Mouse (Mus musculus): ENCODE measurements at regions not wholly inside any gene's neighbourhood (a gene's known extent, or its start where the extent isn't known, plus 50 kb on each side); places are given as distances from the start of the nearest gene placed in this dataset.
A peak's percentile ranks its signal among the peaks of the same experiment; 100 is the strongest.
"Not testable (repeated sequence)": the region's sequence is repeated elsewhere in the genome, so short reads cannot be mapped to it uniquely, and the experiment has no call there.

DNA sequence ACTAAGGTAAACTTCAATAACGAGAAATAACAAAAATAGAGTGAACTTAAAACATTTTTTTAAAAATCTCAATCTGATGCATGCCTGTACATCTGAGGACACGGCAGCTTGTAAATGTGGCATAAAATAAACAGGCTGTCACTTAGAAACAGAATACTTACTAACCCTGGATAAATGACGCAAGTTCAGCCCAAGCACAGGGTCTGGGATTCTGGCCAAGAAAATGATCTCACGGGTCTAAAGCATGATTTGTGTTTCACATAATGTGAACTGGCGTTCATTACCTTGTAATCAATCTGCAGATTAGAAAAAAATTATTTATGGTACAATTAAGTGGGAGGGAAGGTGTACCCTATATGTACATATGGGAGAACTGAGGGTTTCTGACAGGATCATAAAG lies 512.1 kb upstream of the Vrk2 start:
- no peak for ATAC-seq (replicated peaks; ENCODE audit: insufficient number of reproducible peaks, low FRiP score, low TSS enrichment, poor library complexity, severe bottlenecking)

DNA sequence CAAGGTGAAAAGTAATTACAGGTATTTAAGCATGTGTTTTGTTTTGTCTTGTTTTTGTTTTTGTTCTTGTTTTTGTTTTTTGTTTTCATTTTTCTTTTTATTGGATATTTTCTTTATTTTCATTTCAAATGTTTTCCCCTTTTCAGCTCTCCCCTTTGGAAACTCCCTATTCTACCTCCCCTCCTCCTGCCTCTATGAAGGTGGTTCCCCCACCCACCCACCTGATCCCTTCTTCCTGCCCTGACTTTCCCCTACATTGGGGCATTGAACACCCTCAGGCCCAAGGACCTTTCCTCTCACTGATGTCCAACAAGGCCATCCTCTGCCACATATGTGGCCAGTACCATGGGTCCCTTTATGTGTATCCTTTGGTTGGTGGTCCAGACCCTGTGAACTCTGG lies 509.1 kb upstream of the Vrk2 start:
- no peak for ATAC-seq (replicated peaks; ENCODE audit: insufficient number of reproducible peaks, low FRiP score, low TSS enrichment, poor library complexity, severe bottlenecking)

DNA sequence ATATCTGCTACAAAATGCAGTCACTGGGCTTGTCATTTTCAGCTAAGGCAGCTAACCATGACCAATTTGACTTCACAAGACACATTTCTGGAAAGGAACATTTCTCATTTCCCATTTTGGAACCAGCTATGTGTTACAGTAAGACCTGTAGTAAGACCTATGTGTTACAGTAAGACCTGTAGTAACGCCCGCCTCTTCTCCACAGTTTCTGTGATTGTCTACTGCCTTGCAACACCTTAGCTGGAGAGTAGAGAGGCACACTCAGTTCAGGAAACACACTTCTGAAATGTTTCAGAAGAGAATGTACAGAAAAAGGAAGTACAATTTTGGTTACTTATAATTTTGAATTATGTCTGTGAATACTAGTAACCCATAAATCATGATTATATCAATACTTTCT lies 508.2 kb upstream of the Vrk2 start:
- no peak for ATAC-seq (replicated peaks; ENCODE audit: insufficient number of reproducible peaks, low FRiP score, low TSS enrichment, poor library complexity, severe bottlenecking)

DNA sequence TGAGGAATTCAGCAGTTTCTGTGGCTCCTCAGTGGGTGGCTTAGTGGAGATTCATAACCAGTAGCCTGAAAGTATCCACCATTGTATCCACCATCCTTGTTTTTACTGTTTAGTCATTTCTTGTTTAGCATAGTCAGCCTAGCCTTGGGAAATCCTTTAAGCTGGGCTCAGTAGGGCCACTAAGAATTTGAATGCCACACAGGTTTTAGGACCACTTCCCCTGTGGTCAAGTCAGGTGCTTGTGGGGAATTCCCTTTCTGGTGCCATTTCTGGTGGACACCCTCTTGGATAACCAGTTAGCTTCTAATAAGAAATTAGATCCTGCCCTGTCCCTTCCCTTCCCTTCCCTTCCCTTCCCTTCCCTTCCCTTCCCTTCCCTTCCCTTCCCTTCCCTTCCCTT lies 502.8 kb upstream of the Vrk2 start:
- no peak for ATAC-seq (replicated peaks; ENCODE audit: insufficient number of reproducible peaks, low FRiP score, low TSS enrichment, poor library complexity, severe bottlenecking)

DNA sequence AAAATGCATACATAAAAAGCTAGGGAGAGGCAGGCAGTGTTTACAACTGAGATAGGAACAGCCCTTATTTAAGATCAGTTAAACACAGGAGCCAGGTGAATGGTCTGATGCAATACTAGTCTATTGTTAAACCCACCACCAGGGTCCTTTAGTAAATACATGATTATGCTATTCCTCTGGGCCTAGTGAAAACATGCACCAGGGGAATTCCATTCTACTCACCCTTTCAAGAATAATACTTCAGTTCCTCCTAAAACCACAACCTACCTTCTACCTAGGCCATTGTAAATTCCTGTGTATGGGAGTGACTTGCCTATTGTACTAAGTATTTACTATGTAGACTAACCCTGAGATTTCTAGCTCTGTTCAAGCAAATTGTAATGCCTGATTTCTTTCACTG lies 501.7 kb upstream of the Vrk2 start:
- ATAC-seq (replicated peaks; ENCODE audit: insufficient number of reproducible peaks, low FRiP score, low TSS enrichment, poor library complexity, severe bottlenecking): not testable (repeated sequence)

DNA sequence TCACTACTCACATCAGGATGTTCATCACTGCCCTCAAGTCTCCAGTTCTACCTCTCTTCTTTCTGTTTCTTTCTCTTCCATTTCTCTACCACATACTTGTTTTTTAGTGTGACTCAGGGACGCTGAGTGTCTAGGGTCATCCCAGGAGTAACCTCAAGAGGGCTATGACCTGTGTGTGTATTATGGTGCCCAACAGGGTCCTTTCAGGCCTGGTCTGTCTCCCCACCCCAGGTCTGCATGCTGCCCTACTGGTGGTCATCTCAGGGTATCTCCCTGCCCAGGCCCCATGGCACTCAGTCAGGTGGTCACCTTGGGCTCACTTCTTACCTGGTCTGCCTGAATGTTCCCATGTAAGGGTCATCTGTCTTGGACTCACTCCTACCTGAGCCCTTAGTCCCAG lies 492.7 kb upstream of the Vrk2 start:
- ATAC-seq (replicated peaks; ENCODE audit: insufficient number of reproducible peaks, low FRiP score, low TSS enrichment, poor library complexity, severe bottlenecking): peak; percentile 31; the same call in 1 of the 2 replicates

DNA sequence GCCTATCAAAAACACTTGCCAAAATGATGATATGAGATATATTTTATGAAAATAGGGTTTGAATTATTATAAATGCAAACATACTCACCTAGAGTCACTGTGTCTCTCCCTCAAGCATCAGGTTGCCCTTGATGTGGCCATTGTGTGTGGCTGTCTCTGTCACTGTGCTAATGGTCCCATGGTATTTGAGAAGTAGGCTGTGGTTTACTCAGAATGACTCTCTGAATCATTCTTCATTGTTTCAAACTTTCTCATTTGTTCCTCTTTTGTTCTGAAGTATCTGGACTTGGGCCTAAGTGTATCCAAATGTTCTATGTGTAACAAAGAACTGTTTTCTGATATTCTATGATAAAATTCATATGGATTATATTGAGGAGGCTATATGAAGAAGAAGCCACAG lies 487.4 kb upstream of the Vrk2 start:
- ATAC-seq (replicated peaks; ENCODE audit: insufficient number of reproducible peaks, low FRiP score, low TSS enrichment, poor library complexity, severe bottlenecking): no peak

DNA sequence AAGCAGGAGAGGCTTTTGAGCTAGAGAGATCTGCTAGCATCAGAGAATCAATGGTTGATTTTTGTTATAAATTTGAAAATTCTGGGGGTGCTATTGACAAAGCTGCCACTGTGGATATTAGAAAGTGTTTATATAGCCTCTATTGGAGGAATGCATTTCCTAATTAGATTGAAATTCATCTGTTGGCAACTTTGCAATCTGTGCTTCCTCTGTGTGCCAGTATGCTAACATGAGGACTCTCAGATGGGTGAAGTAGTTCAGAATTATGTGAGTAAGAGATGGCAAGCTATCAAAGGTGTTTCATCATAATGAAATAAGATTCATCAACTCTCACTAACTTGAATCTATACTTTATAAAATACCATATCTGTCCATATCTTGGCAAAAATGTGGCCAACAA lies 476.6 kb upstream of the Vrk2 start:
- ATAC-seq (replicated peaks; ENCODE audit: insufficient number of reproducible peaks, low FRiP score, low TSS enrichment, poor library complexity, severe bottlenecking): no peak

DNA sequence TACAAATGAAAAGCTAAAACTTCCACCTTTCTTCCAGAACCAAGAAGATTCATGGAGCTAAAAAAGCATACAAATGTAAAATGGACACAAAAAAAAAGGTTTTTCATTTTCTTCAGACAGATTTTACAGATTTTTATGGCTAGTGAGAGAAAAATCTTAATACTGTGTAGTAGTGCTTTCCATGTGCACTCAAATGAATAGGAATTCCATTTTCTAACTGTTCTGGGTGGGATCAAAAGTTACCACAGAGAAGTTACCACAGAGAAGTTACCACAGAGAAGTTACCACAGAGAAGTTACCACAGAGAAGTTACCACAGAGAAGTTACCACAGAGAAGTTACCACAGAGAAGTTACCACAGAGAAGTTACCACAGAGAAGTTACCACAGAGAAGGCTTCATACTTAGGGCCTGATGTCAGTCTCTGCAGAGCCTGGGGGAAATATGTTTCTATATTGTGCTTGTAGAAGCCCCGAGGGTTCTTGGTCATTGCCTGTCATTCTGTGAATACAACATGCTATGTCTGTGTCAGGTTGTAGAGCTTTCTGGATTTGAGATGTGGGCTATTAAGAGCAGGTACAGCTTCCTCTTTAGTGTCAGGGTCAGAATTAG lies 433.5 kb upstream of the Vrk2 start:
- peak; percentile 63; the same call in 1 of the 2 replicates for ATAC-seq (replicated peaks; ENCODE audit: insufficient number of reproducible peaks, low FRiP score, low TSS enrichment, poor library complexity, severe bottlenecking)

DNA sequence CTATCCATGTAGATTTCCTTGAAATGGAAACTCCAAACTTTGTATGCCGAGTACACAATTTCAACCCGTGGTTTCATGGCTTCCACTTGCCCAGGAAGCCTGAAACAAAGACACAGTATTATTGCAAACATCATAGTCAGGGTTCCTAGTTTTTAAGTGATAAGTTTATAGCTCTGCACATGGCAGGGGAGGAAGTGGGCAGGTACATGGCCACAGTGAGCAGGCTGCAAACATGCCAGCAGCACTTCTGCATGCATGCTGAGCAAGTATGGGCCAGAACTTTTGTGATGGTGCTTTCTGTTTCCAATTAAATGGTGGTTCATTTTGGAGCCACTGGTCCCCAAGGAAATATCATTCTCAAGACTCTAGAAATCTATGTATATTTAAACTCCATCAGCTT lies 431.7 kb upstream of the Vrk2 start:
- ATAC-seq (replicated peaks; ENCODE audit: insufficient number of reproducible peaks, low FRiP score, low TSS enrichment, poor library complexity, severe bottlenecking): no peak

DNA sequence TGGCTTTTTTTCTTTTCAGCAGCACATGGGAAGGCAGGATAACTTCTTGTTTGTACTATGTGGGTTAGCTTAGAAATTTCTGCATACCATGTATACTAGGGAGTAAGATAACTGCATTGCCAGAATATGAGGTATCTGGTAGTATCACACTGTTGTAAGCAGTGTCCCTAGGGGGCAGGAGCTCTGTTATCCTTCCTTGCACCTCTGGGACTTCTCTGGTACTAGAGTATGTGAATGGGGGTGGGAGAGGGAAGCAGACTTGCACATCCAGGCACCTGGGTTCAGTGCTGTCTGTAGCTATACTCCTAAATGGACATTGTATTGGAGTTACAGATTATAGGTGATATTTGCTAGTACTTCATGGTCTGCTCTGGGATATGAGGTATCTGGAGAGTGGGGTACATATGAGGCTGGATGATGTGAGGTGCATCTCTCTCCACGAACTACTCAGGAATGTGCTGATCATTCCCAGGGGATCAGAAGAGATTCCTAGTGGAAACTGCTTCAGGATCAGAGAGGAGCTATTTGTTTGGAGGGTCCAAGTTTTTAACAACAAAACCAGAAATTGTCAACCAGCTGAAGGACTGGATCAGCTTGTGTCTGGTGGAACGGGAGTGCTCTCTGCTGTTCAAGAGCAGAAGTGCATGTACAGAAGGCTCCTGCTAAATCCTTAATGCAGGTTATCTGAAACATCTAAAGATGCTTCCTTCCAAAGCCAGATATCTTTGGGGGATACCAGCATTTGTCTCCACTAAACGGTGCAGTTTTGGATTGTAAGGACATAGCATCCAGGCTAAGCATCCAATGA lies 402.7 kb upstream of the Vrk2 start:
- ATAC-seq (replicated peaks; ENCODE audit: insufficient number of reproducible peaks, low FRiP score, low TSS enrichment, poor library complexity, severe bottlenecking): no peak

DNA sequence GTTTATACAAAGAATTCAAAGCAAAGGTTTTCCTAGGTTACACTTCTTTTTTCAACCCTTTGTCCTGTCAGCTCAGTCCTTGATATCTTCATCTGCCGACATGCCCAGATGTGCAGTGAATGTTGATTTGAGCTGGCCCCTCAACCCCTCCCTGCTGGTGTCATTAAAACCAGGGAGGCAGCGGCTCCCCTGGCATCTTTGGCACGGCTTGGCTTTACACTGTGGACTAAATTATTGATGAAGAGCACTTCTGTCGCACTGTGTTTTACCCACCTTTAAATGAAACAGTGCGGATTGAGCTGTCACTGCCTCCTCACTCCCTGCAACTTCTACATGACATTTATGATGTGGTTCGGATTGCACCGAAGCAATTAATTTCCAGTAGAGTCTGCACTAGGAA lies 387.4 kb upstream of the Vrk2 start:
- no peak for ATAC-seq (replicated peaks; ENCODE audit: insufficient number of reproducible peaks, low FRiP score, low TSS enrichment, poor library complexity, severe bottlenecking)

DNA sequence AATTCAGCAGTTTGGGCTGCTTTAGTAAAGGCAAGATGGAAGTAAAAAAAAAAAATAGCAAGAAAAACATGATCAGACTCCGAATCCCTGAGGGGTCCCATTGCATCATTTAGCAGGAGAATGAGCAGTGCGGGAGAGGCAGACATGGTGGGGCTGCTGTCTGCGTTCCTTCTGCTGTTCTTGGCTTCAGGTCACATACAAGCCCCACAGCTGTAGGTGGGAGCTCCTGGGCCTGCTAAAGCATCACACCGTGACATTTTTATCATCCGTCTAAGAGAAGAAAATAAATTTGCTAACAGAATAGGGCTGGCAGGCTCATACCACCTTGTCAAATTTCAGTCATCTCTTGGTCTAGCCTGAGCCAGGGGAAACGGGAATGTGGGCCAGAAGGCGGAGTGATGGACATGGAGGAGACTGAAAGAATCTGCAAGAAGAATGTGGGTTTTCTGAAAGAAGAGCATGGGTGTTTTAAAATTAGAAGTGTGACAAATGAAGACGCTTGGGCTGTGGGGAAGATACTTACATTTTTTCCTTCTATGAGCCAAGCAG lies 378.8 kb upstream of the Vrk2 start:
- no peak for ATAC-seq (replicated peaks; ENCODE audit: insufficient number of reproducible peaks, low FRiP score, low TSS enrichment, poor library complexity, severe bottlenecking)

DNA sequence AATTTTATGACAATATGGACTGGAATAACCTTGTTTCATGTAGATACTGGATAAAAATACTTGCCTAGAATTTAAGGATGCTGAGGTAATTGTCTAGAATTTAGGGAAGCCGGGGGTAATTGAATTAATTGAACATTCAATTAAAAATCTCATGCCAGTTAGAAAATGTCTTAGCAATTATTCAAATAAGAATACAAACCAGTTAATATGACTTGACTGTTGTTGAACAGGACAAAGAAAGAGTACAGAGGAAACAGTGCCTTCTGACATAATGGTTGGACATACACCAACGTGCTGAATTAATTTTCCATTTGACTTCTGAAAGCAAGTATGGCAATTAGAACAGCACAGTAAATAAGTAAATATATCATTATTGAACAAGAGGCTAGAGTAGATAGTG lies 377.4 kb upstream of the Vrk2 start:
- ATAC-seq (replicated peaks; ENCODE audit: insufficient number of reproducible peaks, low FRiP score, low TSS enrichment, poor library complexity, severe bottlenecking): no peak

DNA sequence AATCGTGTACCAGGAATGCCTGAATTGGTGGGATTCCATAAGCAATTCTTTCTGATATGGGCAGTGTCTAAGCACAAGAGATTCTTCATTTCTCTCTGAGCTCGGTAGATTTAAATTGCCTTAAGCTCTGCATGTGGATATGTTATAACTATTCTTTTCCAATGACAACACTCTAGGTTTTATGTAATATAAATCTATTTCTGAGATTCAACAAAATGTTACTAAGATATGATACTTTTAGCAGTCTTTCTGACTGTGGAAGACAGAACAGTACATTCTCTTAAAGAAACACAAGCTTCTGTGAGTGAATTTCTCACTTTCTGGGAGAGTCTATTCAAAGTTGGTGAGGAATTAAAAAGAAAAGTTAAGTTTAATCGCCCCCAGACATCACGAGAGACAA lies 373.6 kb upstream of the Vrk2 start:
- no peak for ATAC-seq (replicated peaks; ENCODE audit: insufficient number of reproducible peaks, low FRiP score, low TSS enrichment, poor library complexity, severe bottlenecking)

DNA sequence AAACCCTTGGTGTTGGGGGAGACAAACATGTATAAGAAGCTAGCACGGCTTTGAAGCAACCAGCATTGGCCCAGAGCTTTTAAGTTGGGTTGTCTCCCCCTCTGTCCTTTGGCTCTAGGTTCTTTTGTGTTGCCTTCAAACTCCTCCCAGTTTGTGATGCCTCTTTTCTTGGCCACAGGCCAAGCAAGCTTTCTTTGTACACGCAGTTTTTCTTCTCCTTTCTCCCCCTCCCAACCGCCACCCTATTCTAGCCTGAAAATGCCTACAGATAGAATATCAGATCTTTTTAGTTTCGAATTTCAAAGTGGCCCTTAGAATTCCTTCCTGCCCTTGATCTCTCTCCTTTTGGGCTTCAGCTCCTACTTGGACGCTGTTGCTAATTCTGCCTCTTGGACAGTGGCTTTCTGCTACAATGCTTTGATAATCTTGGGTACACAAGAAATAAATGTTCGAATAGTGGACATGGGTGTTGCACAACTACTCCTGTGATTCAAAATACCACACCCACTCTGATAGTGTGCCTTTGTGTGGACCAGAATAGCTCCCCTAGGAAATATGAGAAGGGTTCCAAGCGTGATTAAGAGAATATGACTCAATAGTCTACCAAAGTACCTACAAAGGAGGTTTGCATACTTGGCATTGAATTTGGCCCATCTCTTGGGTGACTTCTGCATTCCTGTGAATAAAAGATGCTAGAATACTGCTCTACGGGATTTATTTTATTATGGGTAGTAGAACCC lies 369.3 kb upstream of the Vrk2 start:
- no peak for ATAC-seq (replicated peaks; ENCODE audit: insufficient number of reproducible peaks, low FRiP score, low TSS enrichment, poor library complexity, severe bottlenecking)

DNA sequence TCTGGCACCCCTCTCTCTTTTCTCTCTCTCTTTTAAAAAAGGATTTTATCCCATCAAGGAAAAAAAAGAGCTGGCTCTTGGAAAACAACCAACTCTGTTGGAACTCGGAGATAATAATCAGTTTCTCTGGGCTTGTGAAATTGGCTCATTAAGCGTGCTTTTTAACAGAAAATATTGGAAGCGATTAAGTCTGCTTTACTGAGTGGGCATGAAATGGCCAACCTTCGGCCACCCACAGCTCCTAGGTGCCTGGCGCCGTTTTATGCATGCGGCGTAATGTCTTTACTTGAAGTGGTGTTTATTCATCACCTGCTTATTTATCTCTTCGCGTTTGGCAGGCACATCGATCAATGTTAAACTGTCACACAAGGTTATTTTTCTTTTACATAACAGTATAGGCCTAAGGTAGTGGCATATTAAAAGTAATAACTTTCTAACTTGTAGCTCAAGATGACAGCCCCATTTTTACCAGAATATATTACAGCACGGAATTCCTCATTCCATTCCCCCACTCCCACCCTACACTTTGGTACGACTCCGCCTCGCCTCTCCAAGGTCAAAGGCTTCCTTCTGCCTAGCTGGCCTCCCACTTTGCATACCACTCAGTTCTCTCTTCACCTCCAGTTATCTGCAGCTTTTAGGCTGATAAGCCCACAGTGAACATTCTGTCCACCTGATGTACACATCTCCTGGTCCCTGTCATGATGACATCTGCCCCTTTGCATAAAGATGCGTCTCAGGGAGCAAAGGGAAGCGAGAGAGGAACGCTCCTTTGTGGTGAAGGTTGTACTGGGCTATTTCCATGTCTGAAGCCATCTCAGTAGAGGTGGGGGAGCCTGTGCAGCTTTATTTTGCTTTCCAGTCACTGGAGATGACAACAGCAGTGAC lies 368.5 kb upstream of the Vrk2 start:
- ATAC-seq (replicated peaks; ENCODE audit: insufficient number of reproducible peaks, low FRiP score, low TSS enrichment, poor library complexity, severe bottlenecking): no peak

DNA sequence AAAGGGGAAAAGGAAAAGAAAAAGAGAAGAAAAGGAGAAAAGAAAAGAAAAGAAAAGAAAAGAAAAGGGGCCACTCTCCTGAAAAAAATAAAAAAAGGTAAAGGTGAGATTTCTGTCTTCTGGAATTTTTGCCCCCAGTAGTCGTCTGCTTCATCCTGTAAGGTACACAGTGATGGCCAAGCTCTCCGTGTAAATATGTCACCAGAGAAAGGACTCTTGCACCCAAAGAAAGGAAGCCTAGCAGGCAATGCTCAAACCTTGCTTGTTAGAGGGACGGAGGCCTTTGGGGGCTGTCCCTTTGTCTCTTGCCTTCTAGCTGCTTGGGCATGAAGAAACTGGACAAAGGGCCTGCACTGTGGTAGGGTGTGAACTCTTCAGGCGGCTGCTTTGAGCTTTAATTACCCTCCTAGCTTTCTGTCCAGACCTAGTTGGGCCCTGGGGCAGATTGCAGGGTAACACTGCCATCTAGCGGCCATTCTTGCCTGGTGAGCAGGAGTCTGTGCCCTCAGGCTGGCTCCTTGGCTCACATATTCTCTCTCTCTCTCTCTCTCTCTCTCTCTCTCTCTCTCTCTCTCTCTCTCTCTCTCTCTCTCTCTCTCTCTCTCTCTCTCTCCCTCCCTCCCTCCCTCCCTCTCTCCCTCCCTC lies 367.7 kb upstream of the Vrk2 start:
- peak; percentile 92 for ATAC-seq (replicated peaks; ENCODE audit: insufficient number of reproducible peaks, low FRiP score, low TSS enrichment, poor library complexity, severe bottlenecking)

Data from monocyte, adult 5-6 weeks (primary cell).